Comparison of ENCODE assay signal across 17 mouse cellular contexts in the genomic region with DNA sequence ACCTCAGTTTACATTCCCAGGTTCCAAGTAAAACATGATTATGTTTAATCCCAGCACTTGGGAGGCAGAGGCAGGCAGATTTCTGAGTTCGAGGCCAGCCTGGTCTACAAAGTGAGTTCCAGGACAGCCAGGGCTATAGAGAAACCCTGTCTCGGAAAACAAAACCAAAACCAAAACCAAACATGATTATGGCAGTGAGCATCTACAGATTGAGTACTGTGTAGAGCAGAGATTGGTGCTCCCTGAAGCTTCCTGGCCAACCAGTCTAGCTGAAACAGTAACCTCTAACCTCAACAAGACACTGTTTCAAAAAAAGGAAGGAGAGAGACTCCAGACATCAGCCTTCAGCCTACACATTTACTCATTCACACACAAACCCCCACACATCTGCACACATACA.
"Had no signal": no experiment of that assay in that cellular context is flagged by ENCODE, and none has a peak within 500 bp of the region (broad histone marks: within the 10 kb centered on the region; RNA-seq: fewer than 3 reads in every experiment).

No protein-coding gene starts in this region.

- ATAC-seq: hindbrain, postnatal 0 days; intestine, embryonic 16.5 days had no signal

- DNase-seq: gastrocnemius, postnatal 14 days; gastrocnemius, postnatal 36 days; heart, adult 11 months; heart, adult 2 months; heart, postnatal 14 days; heart, postnatal 36 days; kidney, adult 11 months; kidney, adult 2 months; kidney, adult 9 months; kidney, postnatal 14 days; kidney, postnatal 36 days; layer of hippocampus, adult 9-11 months; layer of hippocampus, postnatal 36 days; liver; liver, embryonic 13.5 days had no signal
